9 mouse cellular contexts compared by ENCODE assay signal in genomic region chr1:127500219-127500618, GRCm38 (mm10).
DNase-seq lines count a peak whose midpoint lies in the region; ATAC-seq and TF ChIP-seq lines count a peak whose summit lies in the region.
"Had no signal": no experiment of that assay in that cellular context is flagged by ENCODE, and none has a peak within 500 bp of the region (broad histone marks: within the 10 kb centered on the region; RNA-seq: fewer than 3 reads in every experiment).

No protein-coding gene starts in this region.

- no peak for TF ChIP-seq EP300 in liver, embryonic 14.5 days (IDR thresholded peaks at IDR 0.05; ENCODE audit: low read depth)

- H3K27me3 ChIP-seq in liver, embryonic 14.5 days (ENCODE audit: control insufficient read depth, insufficient read depth, low read length), result no peaks in the 10 kb centered on the region
- H3K27me3 ChIP-seq: embryonic facial prominence, embryonic 13.5 days had no signal

- H3K36me3 ChIP-seq in liver, embryonic 14.5 days (replicated peaks; ENCODE audit: control insufficient read depth, insufficient read depth, low read depth), result no peaks in the 10 kb centered on the region
- H3K36me3 ChIP-seq: embryonic facial prominence, embryonic 13.5 days had no signal

- peak; percentile 72 for ATAC-seq in common myeloid progenitor, adult 5-6 weeks (replicated peaks; ENCODE audit: low read depth, poor library complexity, severe bottlenecking)
- ATAC-seq in liver, embryonic 14.5 days (ENCODE audit: insufficient read depth), result no peak
- peak; percentile 63; the same call in 1 of the 2 replicates for ATAC-seq in neutrophil, adult 5-6 weeks (ENCODE audit: extremely low read depth, insufficient number of reproducible peaks, low FRiP score, poor library complexity, severe bottlenecking)

- WGBS in liver, embryonic 14.5 days (ENCODE audit: insufficient replicate concordance), result 6% methylated on average over 8 of the region's 8 CpGs

- intact Hi-C loops in gastrocnemius, postnatal 14 days (cut with DNase I; ENCODE audit: low total_unique reads), result loop anchor here (5.0 kb wide), 1 partner anchor 182 kb away; no protein-coding TSS in a partner anchor

- H3K9me3 ChIP-seq in liver, embryonic 14.5 days (ENCODE audit: control insufficient read depth, low read length), result no peaks in the 10 kb centered on the region
- H3K9me3 ChIP-seq: embryonic facial prominence, embryonic 13.5 days had no signal

- H3K4me2 ChIP-seq in liver, embryonic 14.5 days (ENCODE audit: low read depth), result no peak overlapping the region
- H3K4me2 ChIP-seq: embryonic facial prominence, embryonic 13.5 days had no signal

- H3K27ac ChIP-seq in liver, embryonic 14.5 days, result no peak overlapping the region
- H3K27ac ChIP-seq: embryonic facial prominence, embryonic 13.5 days had no signal

- no peak overlapping the region for H3K9ac ChIP-seq in liver, embryonic 14.5 days (replicated peaks)
- H3K9ac ChIP-seq: embryonic facial prominence, embryonic 13.5 days had no signal

- peak; percentile 92 for TF ChIP-seq CTCF in liver, embryonic 14.5 days (IDR thresholded peaks at IDR 0.05; ENCODE audit: low read depth)

- H3K4me3 ChIP-seq in liver, embryonic 14.5 days (ENCODE audit: insufficient read depth in 1 of 2, low read depth in 2 of 2, low read length in 2 of 2), result no peak overlapping the region
- H3K4me3 ChIP-seq: embryonic facial prominence, embryonic 13.5 days had no signal

- DNase-seq in A20 (ENCODE audit: low read depth, low spot score), result peak; percentile 76
- peak; percentile 64 to 89 for DNase-seq in adrenal gland, adult (ENCODE audit: inconsistent age in 2 of 2, low spot score in 1 of 2)
- DNase-seq in gastrocnemius, postnatal 14 days, result peak; percentile 70
- peak; percentile 88 for DNase-seq in kidney, postnatal 10 days
- peak; percentile 16 to 19 (median 18) for DNase-seq in liver, embryonic 14.5 days (ENCODE audit: low read depth in 3 of 3, low spot score in 3 of 3)
- peak; percentile 35 for DNase-seq in testis, postnatal 14 days (ENCODE audit: low spot score)

- H3K4me1 ChIP-seq in liver, embryonic 14.5 days (replicated peaks; ENCODE audit: control insufficient read depth in 2 of 2, insufficient read depth in 2 of 2, low read length in 1 of 2), result no peaks in the 10 kb centered on the region
- H3K4me1 ChIP-seq: embryonic facial prominence, embryonic 13.5 days had no signal

Comparison
In these comparisons a context has a peak if more than half of its experiments do, and no peak if none do; other contexts are left out.
1. DNase-seq: peak in every context shown above with its lines; median percentile 88 in kidney, postnatal 10 days; 76 in adrenal gland, adult; 76 in A20; 70 in gastrocnemius, postnatal 14 days; 35 in testis, postnatal 14 days; 18 in liver, embryonic 14.5 days.